Mouse (Mus musculus): ENCODE measurements around the gene Qsox2. TPM values are rescaled to one million over a fixed set of nuclear protein-coding genes. Genes with fewer than 3 reads are reported as not detected.

Qsox2 gene
- polyA plus RNA-seq, 1 experiment from 2014 or later = 24.5 TPM

DNA sequence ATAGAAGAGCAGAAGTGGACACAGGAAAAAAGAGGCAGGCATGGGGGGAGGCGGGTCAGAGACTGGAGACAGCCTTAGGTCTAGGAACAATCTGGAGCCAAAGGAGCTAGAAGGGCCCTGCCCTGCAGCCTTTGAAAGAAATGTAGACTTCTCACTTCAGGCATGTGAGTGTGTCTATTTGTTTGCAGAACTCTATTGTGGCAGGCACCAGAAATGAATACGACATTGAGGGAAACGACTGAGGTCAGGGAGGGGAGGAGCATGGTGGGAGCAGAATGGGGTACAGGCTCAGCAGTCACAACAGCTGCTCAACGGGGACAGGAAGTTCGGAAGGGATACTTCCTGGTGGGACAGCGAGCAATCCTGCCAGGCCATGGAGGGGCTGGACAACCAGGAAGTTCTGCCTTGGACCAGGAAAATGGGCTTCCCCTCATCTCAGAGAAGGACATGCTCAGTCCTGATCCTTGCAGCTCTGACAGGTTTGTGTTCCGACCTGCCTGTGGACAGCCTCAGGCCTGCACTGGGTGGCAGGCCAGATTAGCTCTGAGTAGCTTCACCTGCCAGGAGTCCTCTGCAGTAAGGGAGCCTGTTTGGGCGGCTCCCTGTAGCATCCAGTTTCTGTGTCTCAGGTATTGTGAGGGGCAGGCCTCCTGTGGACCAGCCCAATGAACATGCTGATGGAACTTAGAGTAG is 15.3 kb upstream of the Qsox2 start:
- Histone ChIP-seq H3K36me3 (no peaks in the 10 kb centered on the region), H3K27me3 (no peaks in the 10 kb centered on the region), H3K9me3 (no peaks in the 10 kb centered on the region), H3K4me1 (no peaks in the 10 kb centered on the region), H3K27ac (no peak overlapping the region), H3K9ac (no peak overlapping the region), H3K4me3 (no peak overlapping the region), H3K4me2 (no peak overlapping the region)
- no peak for ATAC-seq (ENCODE audit: borderline replicate concordance, extremely low read depth, low FRiP score, low TSS enrichment)
- 45% methylated on average over 8 of the region's 8 CpGs for WGBS

GRCm38 (mm10) chr2:26247531-26247930 is 10.2 kb upstream of the Qsox2 start:
- Histone ChIP-seq H3K36me3 (no peaks in the 10 kb centered on the region), H3K27me3 (no peaks in the 10 kb centered on the region)
- 46% methylated on average over 3 of the region's 3 CpGs for WGBS

DNA sequence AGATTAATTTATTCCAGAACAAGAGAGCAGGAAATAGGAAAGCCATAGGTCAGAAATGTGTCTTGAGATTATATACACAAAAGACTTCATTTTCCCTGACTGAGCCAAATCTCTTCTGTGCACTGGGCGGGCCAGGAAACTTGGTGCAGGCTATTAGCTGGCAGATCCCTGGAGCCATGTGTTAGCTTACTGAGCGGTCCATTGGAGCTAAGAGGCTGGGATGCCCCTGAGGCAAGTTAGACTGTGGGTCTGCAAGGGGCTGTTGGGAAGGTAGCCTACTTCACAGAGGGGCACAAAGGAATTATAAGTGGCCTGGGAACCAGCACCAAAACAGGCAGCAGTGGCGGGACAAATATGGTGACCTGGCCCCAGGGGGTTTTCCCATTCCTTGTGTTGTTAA is 3.5 kb upstream of the Qsox2 start:
- no peaks in the 10 kb centered on the region for H3K27me3 ChIP-seq
- H3K36me3 ChIP-seq = no peaks in the 10 kb centered on the region
- no peak overlapping the region for H3K4me2 ChIP-seq
- no peak overlapping the region for H3K9ac ChIP-seq
- peaks cover 26% of the 10 kb centered on the region for H3K4me1 ChIP-seq
- H3K27ac ChIP-seq = 0 out of 2 replicates have a peak overlapping the region, but pooled peaks have one; percentile 37
- no peaks in the 10 kb centered on the region for H3K9me3 ChIP-seq
- no peak for ATAC-seq (ENCODE audit: borderline replicate concordance, extremely low read depth, low FRiP score, low TSS enrichment)
- no peak overlapping the region for H3K4me3 ChIP-seq
- 51% methylated on average over 3 of the region's 3 CpGs for WGBS

More at GRCm38 (mm10) chr2:26247531-26247930, 10.2 kb upstream of the Qsox2 start:
- no peak for ATAC-seq (ENCODE audit: borderline replicate concordance, extremely low read depth, low FRiP score, low TSS enrichment)
- H3K27ac ChIP-seq = no peak overlapping the region
- H3K9me3 ChIP-seq = no peaks in the 10 kb centered on the region
- no peaks in the 10 kb centered on the region for H3K4me1 ChIP-seq
- no peak overlapping the region for H3K4me3 ChIP-seq
- H3K4me2 ChIP-seq = no peak overlapping the region
- H3K9ac ChIP-seq = no peak overlapping the region

DNA sequence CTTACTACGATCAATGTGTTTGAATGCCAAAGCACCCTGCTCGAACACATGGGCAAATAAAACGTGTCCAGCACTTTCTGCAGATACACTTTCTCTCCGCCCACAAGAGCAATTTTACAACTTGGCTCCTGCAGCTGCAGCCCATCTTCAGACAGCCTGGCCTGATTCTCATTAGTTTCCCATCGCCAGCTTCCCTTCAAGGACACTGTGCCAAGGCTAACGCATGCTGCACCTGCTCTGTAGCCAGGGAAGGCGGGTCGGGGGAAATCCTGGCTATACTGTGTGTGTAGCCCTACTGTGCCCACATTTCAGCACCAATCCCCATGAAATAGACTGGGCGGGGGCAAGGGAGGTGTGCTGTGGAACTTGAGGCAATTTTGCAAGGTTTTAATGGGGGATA is 3.0 kb upstream of the Qsox2 start:
- WGBS = 27% methylated on average over 9 of the region's 9 CpGs
- H3K27me3 ChIP-seq = no peaks in the 10 kb centered on the region
- no peak overlapping the region for H3K4me3 ChIP-seq
- no peaks in the 10 kb centered on the region for H3K9me3 ChIP-seq
- no peaks in the 10 kb centered on the region for H3K36me3 ChIP-seq
- no peak overlapping the region; the same call in 1 of the 2 replicates for H3K4me2 ChIP-seq
- peak overlapping the region; percentile 32; the same call in 1 of the 2 replicates for H3K27ac ChIP-seq
- peaks cover 26% of the 10 kb centered on the region for H3K4me1 ChIP-seq
- peak; percentile 40; the same call in 1 of the 2 replicates for ATAC-seq (ENCODE audit: borderline replicate concordance, extremely low read depth, low FRiP score, low TSS enrichment)
- H3K9ac ChIP-seq = no peak overlapping the region

- no peaks in the 10 kb centered on the region for H3K9me3 ChIP-seq
- peak overlapping the region; percentile 89 for H3K4me2 ChIP-seq
- peak overlapping the region; percentile 67 for H3K27ac ChIP-seq
- peak; percentile 61 for ATAC-seq (ENCODE audit: borderline replicate concordance, extremely low read depth, low FRiP score, low TSS enrichment)
- H3K4me3 ChIP-seq = peak overlapping the region; percentile 93
- peaks cover 26% of the 10 kb centered on the region for H3K4me1 ChIP-seq
- no peaks in the 10 kb centered on the region for H3K27me3 ChIP-seq
- WGBS = under 1% methylated on average over 51 of the region's 51 CpGs
- peak overlapping the region; percentile 80 for H3K9ac ChIP-seq
- H3K36me3 ChIP-seq = no peaks in the 10 kb centered on the region
Observed at GRCm38 (mm10) chr2:26236681-26237289, 540 bp downstream of the Qsox2 start.

DNA sequence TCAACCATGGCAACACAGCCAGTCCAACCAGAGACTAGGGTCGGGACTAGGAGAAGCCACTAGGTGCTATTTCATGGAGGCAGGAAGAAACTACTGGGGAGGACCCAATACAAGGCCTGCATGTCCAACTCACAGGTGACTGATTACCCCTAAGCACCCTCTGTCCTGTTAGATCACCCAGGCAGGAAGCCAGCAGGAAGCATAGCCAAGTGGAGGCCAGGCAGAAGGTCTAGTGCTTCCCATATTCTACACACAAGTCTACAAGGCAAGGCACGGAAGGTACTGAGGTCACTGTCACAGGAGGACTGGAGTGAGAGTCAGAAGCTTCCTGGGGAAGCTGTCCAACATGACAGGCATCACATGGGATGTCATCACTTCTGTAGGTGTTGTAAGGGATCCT is 2.6 kb downstream of the Qsox2 start:
- Histone ChIP-seq H3K27me3 (no peaks in the 10 kb centered on the region), H3K4me3 (no peak overlapping the region), H3K9me3 (no peaks in the 10 kb centered on the region), H3K4me1 (peaks cover 10% of the 10 kb centered on the region), H3K4me2 (no peak overlapping the region), H3K27ac (no peak overlapping the region), H3K9ac (no peak overlapping the region), H3K36me3 (no peaks in the 10 kb centered on the region)
- ATAC-seq (ENCODE audit: borderline replicate concordance, extremely low read depth, low FRiP score, low TSS enrichment) = no peak
- 70% methylated on average over 2 of the region's 2 CpGs for WGBS

DNA sequence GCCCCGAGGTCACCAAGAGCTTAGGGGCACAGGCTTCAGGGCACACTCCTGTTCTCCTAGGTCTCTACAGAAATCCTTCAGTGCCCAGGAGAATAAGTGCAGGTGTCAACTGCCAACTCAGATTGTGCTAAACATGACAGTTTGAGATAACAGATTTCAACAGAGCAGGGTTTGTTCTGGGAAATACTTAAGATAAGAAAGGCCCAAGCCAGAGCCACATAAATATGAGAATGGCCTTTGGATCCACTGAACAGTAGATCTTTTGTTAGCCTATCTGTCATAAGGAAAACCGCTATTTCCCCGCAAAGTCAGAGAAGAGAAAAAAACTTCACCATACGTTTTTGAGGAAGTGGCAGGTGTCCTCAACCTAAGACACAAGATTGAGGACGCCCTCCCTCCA is 3.1 kb downstream of the Qsox2 start:
- Histone ChIP-seq H3K4me3 (no peak overlapping the region), H3K4me2 (no peak overlapping the region), H3K9ac (no peak overlapping the region), H3K27ac (no peak overlapping the region), H3K4me1 (peaks cover 8% of the 10 kb centered on the region), H3K9me3 (no peaks in the 10 kb centered on the region), H3K27me3 (no peaks in the 10 kb centered on the region), H3K36me3 (no peaks in the 10 kb centered on the region)
- WGBS = 60% methylated on average over 5 of the region's 5 CpGs
- no peak for ATAC-seq (ENCODE audit: borderline replicate concordance, extremely low read depth, low FRiP score, low TSS enrichment)

GRCm38 (mm10) chr2:26231366-26231765 is 6.0 kb downstream of the Qsox2 start:
- no peak overlapping the region for H3K4me2 ChIP-seq
- WGBS = 64% methylated on average over 3 of the region's 3 CpGs
- H3K9ac ChIP-seq = no peak overlapping the region
- H3K27ac ChIP-seq = no peak overlapping the region
- no peak overlapping the region for H3K4me3 ChIP-seq
- no peaks in the 10 kb centered on the region for H3K27me3 ChIP-seq
- H3K9me3 ChIP-seq = no peaks in the 10 kb centered on the region
- peaks cover 4% of the 10 kb centered on the region; the same call in 1 of the 2 replicates for H3K36me3 ChIP-seq
- H3K4me1 ChIP-seq = peaks cover 4% of the 10 kb centered on the region; the same call in 1 of the 2 replicates
- no peak for ATAC-seq (ENCODE audit: borderline replicate concordance, extremely low read depth, low FRiP score, low TSS enrichment)

GRCm38 (mm10) chr2:26230253-26230652 is 7.1 kb downstream of the Qsox2 start:
- WGBS = 60% methylated on average over 4 of the region's 4 CpGs
- H3K36me3 ChIP-seq = peaks cover 4% of the 10 kb centered on the region; the same call in 1 of the 2 replicates

DNA sequence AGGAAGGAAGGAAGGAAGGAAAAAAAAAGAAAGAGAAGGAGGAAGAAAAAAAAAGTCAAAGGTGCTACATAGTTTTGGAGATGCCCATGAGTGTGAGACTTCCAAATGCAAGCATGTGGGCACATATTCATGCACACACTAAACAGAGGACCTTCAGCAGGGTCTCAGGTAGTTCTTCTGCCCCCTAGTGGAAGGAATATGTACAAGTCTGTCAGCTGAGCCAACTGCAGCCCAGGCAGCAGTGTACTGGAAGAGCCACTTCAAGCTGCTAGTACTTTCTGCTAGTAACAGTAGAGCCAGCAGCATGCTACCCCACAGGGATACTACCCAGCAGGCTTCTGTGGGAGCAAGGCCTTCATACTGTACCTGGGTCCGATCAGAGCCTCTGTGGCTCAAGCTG is 9.5 kb downstream of the Qsox2 start:
- ATAC-seq (ENCODE audit: borderline replicate concordance, extremely low read depth, low FRiP score, low TSS enrichment) = peak; percentile 57

More at GRCm38 (mm10) chr2:26230253-26230652, 7.1 kb downstream of the Qsox2 start:
- Histone ChIP-seq H3K9me3 (no peaks in the 10 kb centered on the region), H3K9ac (no peak overlapping the region), H3K27me3 (no peaks in the 10 kb centered on the region), H3K4me1 (no peaks in the 10 kb centered on the region; the same call in 1 of the 2 replicates), H3K4me2 (no peak overlapping the region), H3K27ac (no peak overlapping the region), H3K4me3 (no peak overlapping the region)
- ATAC-seq (ENCODE audit: borderline replicate concordance, extremely low read depth, low FRiP score, low TSS enrichment) = no peak

DNA sequence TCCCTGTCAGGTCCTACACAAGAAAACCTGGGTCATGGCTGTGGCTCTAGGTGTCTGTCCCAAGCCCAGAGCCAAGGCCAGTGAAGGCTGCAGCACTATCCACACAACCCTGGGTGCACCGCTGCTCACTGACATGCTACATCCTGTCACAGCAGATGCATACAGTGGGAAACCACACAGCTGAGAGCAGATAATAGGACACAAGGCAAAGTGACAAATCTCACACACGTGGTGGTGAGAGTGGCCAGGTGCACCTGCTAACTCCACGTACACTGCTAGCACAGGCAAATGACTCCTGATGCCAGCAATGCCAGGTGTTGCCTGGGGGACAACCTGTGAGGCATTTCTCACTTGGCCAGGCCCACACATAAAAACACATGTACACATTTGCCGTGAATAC is 12.1 kb downstream of the Qsox2 start:
- H3K4me1 ChIP-seq = no peaks in the 10 kb centered on the region
- peaks cover 43% of the 10 kb centered on the region for H3K36me3 ChIP-seq
- H3K4me2 ChIP-seq = no peak overlapping the region
- H3K9ac ChIP-seq = no peak overlapping the region
- H3K4me3 ChIP-seq = no peak overlapping the region
- H3K9me3 ChIP-seq = no peaks in the 10 kb centered on the region
- 83% methylated on average over 4 of the region's 4 CpGs for WGBS
- no peaks in the 10 kb centered on the region for H3K27me3 ChIP-seq
- no peak overlapping the region for H3K27ac ChIP-seq
- ATAC-seq (ENCODE audit: borderline replicate concordance, extremely low read depth, low FRiP score, low TSS enrichment) = no peak

More for the DNA sequence above, 9.5 kb downstream of the Qsox2 start:
- no peak overlapping the region for H3K9ac ChIP-seq
- H3K27ac ChIP-seq = no peak overlapping the region
- H3K27me3 ChIP-seq = no peaks in the 10 kb centered on the region
- H3K36me3 ChIP-seq = peaks cover 20% of the 10 kb centered on the region; the same call in 1 of the 2 replicates
- H3K4me3 ChIP-seq = no peak overlapping the region
- no peaks in the 10 kb centered on the region for H3K9me3 ChIP-seq
- H3K4me1 ChIP-seq = no peaks in the 10 kb centered on the region
- WGBS = 62% methylated on average over 1 of the region's 1 CpGs
- no peak overlapping the region for H3K4me2 ChIP-seq

DNA sequence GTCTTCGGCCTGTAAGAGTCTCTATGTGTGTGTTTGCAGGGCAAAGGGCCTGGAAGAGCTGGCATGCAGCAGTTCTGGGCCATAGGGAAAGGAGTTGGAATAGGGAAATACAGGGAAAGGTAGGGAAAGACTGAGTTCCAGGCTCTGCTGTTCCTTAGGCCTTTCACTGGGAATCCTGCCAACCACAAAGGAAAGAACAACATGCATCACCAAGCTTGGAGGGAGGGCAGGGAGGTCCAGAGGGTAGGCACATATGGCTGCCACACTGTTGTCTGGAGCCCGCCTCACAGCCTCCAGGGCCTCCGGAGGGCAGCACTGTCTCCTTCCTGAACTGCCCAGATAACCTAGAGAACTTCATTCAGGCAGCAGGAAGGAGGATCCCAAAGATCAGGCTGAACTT is 13.4 kb downstream of the Qsox2 start:
- peaks cover 50% of the 10 kb centered on the region for H3K36me3 ChIP-seq
- H3K27me3 ChIP-seq = no peaks in the 10 kb centered on the region
- H3K4me2 ChIP-seq = no peak overlapping the region
- H3K4me3 ChIP-seq = no peak overlapping the region
- H3K9ac ChIP-seq = no peak overlapping the region
- H3K27ac ChIP-seq = no peak overlapping the region
- WGBS = 75% methylated on average over 3 of the region's 3 CpGs
- H3K4me1 ChIP-seq = no peaks in the 10 kb centered on the region
- no peak for ATAC-seq (ENCODE audit: borderline replicate concordance, extremely low read depth, low FRiP score, low TSS enrichment)
- H3K9me3 ChIP-seq = no peaks in the 10 kb centered on the region
